Mouse (Mus musculus) v-Abl transformed pro-B cells (cell line): ENCODE results near the gene Gm20388.

Experiments used
- in situ Hi-C, 2 experiments: fragments of 400-800 bp; cut with MboI; formaldehyde crosslinking; loops; one replicate each; pipeline ENCODE4 v1.15.1; 2025; ENCODE audit not compliant: unreplicated experiment in 2 of 2

The Gm20388 gene

DNA sequence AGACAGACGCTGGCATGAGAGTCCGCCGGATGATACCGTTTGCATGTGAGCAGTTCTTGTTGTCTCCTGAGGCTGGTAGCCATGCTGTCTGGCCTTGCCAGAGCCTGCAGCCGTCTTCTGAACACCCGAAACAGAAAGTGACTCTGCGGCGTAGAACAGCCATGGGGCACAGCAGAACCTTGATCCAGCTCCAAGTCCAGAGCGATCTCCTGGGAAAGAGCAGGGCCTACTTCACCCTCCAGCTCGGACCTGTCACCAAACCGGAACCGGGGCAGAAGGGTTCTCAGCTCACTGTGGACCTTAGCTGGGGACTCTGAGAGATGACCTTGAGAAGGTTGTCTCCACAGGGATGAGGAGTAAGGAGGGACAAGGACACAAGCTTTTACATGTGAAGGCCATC lies 3364.5 kb downstream of the Gm20388 start:
- in situ Hi-C loops = no loop called here

DNA sequence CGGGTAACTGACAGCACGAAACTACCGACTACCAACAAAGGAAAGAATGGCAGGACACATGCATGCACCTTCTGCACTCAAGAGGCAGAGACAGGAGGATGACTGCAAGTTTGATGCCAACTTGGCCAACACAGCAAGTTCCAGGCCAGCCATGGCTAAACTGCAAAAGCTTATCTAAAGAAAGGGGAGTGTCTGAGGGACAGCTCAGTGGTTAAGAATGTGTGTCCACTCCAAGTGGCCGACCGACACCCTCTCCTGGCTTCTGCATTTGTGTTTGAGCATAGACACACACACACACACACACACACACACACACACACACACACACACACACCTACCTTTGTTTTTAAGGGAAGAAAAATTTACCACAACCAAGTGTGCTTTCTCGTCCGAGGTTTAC lies 3367.8 kb downstream of the Gm20388 start:
- in situ Hi-C loops = no loop called here

DNA sequence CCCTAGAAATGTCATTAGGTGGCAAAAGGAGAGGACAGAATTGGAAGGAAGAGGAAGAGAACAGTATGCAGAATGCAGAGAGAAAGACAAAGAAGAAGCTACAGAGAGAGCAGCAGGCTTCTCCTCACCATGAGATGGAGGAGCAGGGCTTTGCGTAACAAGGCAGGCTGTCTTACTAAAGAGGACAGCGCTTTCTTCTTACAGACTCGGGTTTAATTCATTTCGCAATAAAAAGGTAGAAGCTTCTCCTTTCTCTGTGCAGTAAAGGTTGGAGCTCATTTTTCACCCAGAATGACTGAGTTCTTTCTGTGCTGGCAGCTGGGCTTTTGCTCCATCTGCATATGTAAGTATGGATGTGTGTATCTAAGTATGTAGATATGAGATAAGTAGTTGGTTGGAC lies 3369.2 kb downstream of the Gm20388 start:
- in situ Hi-C loops = loop anchor here (10.0 kb wide), 3 partner anchors 65 to 445 kb away; partner anchors contain the start of genes Chmp1a (in 1 of the 2) and Spata33 (in 1 of the 2)

DNA sequence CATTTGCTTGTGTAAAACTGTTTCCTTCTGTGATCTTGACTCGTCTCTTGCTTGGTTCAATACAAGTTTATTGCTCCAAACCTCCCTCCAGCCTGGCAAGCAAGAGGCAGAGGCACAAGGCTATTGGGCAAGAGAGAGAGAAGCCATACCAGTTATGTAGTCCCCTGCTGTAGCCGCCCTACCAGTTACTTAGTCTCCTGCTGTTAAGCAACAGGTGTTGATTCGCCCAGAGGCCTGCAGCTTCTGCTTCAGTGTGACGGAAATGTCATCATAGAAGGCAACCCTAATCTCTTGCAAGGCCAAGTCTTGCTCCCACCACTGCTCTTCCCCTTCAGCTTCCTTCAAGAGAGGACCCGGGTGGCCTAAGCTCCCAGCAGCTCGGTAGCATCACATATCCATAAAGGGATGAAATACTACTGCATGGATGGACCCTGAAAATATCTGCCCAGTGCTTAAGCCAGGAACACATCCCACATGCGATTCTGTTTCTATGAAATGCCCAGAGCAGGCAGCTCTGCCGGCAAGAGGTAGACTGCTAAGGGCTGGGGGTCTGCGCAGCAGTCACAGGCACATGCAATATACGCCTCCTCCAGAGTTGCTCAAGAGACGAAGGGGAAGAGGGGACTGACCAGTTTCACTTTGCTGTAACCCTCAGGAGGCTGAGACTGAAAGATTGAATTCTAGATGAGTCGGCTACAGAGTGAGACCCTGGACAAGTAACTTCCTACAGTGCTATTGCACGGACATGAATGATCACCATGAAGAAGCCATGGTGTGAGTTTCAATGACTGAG lies 3369.9 kb downstream of the Gm20388 start:
- in situ Hi-C loops = loop anchor here (10.0 kb wide), 3 partner anchors 66 to 446 kb away; partner anchors contain the start of genes Chmp1a (in 1 of the 2) and Spata33 (in 1 of the 2)

DNA sequence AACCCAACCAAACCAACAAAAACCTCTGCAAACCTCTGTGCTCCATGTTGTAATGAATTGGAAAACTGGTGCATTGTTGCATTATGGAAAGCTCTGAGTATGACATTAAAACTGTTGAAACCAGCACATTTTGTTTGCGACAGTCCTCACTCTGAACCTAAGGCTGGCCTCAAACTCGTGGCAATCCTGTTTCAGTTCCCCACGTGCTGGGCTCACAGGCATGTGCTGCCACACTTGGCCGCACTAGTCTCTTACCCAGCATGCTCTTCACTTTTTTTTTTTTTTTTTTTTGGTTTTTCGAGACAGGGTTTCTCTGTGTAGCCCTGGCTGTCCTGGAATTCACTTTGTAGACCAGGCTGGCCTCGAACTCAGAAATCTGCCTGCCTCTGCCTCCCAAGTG lies 3372.4 kb downstream of the Gm20388 start:
- in situ Hi-C loops = loop anchor here (10.0 kb wide), 3 partner anchors 68 to 448 kb away; partner anchors contain the start of genes Chmp1a (in 1 of the 2) and Spata33 (in 1 of the 2)

DNA sequence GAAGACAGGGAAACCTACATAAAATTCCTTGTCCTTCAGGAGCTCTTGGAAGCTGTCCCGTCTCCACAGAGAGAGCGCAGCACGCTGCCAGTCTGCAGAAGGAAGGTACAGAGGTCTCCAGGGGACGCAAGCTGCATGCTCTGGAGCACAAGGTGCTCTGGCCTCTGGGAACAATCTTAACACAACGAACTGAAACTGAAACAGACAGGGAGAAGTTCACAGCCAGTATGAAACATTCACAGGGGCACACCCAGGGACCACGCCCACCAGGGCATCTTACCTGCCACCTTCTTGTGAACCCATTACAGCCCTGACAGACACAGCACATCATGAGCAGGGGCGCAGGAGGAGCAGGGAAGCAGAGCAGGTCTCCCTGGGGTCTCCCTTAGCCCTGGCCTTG lies 3373.3 kb downstream of the Gm20388 start:
- in situ Hi-C loops = loop anchor here (10.0 kb wide), 3 partner anchors 69 to 449 kb away; partner anchors contain the start of genes Chmp1a (in 1 of the 2) and Spata33 (in 1 of the 2)

DNA sequence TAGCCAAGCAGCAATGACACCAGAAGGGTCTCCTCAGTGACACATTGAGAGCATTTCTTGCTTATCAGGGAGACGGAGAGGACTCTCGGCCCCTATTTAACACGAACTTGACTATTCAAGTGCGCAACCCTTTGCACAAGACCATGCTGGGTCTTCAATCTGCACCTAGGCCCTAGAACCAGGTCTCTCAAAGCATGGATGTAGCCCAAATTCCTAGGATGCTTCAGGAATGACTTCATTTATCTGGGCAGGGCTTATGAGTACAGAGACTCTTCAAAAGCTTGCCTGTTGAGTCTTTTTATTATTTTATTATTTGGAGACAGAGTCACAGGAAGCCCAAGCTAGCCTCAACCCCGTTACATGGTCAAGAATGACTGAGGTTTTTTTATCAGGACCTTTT lies 3373.9 kb downstream of the Gm20388 start:
- in situ Hi-C loops = loop anchor here (10.0 kb wide), 3 partner anchors 70 to 450 kb away; partner anchors contain the start of genes Chmp1a (in 1 of the 2) and Spata33 (in 1 of the 2)

DNA sequence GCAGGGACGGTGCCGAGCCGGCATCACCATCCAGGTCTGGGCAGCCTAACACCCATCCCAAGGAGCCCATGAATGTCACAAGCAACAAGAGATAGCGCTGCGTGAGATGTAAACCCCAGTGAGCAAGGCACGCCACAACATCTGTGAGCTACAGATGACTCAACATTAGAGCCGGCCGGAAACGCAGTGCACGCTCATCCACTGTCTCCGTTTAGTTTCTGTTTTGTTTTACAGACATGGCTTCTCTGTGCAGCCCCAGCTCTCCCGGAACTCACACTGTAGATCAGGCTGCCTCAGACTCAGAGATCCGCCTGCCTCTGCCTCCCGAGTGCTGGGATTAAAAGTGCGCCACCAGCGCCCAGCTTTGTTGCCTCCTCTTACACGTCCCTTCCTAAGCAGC lies 3376.7 kb downstream of the Gm20388 start:
- in situ Hi-C loops = loop anchor here (5.0 to 10.0 kb wide), 5 partner anchors 73 to 453 kb away; partner anchors contain the start of genes Chmp1a (in 2 of the 2) and Spata33 (in 2 of the 2)

DNA sequence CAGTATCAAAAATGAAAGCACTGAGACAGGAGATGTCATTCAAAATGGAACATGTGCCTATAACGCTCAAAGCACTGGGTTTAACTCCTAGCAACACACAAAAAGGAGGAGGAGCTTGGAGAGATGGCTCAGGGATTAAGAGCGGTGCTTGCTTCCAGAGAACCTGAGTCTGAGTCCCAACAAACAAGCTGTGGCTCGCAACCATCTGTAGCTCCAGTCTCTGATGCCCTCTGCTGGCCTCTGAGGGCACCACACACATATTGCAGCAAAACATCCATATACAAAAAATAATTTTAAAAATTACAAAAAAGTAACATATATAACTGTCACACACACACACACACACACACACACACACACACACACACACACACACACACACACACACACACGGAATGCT lies 3379.5 kb downstream of the Gm20388 start:
- in situ Hi-C loops = no loop called here

DNA sequence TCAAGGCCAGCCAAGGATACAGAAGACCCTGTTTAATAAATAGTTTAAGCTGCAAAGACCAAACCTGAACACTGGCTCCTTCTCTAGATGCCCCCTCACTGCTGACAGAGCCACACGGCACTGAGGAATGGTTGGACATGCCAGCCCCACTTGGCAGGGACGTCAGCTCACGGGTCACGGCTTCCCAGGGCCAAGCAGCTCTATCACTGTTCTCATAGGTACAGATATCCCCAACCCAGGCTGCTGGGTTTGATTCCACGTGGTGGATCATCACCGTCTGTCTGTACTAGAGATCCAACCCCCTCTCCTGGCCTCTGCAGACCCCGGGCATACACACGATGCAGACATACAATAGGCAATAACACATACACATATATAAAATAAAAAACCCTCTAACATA lies 3380.0 kb downstream of the Gm20388 start:
- in situ Hi-C loops = no loop called here

DNA sequence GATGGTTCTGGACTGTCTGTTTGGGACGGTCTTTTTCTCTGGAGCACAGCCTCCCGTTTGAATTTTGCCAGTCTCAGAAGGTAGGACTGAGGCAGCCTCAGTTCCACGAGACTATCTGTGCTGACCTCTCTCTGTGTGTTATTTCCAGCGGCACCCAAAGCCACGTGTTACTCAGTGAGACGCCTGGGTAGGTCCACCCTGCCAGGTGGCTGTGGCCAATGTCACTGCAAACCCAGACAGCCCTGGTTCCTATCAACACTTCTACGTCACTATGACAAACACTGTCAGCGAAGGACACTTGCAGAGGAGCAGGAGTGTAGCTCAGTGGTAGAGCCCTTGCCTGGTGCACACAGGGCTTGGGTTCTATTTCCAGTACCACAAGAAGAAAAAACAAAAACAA lies 3381.1 kb downstream of the Gm20388 start:
- in situ Hi-C loops = no loop called here

DNA sequence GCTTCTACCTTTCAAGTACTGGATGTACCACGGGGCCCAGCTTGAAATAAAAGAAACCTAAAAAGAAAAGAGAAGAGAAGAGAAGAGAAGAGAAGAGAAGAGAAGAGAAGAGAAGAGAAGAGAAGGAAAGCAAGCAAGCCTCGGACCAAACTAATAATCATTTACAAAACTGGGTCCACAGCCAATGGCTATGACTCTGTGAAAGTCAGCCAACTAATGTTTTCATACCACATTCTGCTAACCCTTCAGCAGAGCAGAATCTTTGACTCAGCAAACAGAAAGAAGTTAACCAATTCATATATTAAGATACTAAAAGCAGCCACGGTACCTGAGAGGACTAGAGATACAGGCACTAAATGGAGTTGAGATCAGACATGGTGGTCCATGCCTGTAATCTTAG lies 3381.6 kb downstream of the Gm20388 start:
- in situ Hi-C loops = no loop called here

DNA sequence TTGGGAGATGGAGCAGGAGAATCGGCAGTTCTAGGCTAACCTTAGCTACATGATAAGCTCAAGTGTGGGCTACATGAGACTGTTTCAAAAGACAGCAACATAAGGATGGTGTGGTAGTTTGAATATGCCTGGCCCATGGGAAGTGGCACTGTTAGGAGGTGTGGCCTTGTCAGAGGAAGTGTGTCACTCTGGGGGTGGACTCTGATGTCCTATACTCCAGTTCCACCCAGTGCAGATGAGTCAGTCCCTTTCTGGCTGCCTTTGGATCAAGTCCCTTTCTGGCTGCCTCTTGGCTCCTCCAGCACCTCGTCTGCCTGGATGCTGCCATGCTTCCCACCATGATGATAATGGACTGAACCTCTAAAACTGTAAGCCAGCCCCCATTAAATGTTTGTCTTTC lies 3382.1 kb downstream of the Gm20388 start:
- in situ Hi-C loops = no loop called here

DNA sequence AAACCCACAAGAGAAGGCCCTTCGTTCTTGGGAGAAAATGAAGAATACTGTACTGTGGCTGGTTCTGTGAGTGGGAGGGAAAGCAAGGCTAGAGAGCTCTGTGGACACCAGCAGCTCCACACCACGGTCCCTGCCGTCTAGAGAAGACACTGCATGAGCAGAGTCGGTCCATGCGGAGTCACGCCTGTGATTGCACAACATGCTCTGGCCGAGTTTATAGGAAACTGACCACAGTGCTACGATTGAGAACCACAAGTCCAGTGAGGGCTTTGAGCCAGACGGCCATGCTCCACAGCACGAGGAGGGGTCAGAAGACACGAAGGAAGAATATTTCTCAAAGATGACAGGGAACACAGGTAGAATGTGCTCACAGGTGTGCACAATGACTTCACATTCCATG lies 3387.7 kb downstream of the Gm20388 start:
- in situ Hi-C loops = no loop called here

DNA sequence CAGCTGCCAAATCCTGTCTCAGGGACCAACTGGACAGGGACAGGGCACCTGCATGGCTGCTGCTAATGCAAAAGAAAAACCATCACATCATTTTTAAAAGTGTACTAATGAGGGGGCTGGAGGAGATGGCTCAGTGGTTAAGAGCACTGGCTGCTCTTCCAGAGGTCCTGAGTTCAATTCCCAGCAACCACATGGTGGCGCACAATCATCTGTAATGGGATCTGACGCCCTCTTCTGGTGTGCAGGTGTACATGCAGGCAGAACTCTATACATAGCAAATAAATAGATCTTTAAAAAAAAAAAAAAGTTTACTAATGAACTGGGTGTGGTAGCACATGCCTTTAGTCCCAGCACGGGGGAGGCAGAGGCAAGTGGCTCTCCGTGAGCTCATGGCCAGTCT lies 3398.1 kb downstream of the Gm20388 start:
- in situ Hi-C loops = no loop called here

DNA sequence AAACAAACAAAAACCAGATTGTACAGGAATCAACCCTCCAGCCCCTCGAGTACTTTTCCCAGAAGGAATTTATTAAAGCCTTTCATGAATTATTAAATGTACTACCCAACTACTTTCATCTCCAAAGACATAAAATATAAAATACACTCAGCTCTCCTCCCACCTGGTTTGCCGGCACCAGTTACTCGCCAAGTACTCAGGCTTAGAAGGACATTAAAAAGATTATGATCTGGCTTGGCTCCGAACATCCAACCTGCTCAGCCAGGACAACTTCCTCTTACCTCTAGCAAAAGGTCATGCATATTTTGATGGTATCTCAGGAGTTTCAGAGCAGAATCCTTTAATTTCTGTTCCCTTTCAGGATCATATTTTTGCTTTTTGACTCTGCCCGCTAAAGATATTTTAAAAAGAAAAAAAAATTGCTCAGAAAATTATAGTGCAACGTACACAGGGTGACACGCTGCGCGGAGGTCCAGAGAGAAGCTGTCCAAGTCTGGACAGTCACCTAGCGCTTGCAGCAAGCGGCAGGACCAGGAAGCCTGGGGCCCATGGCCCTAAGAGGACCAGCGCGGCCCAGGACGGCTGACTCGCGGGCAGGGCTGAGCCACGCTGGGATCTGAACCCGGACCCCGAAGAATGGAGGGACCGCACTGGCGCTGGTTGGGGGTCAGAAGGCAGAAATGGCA lies 3407.3 kb downstream of the Gm20388 start:
- in situ Hi-C loops = no loop called here

DNA sequence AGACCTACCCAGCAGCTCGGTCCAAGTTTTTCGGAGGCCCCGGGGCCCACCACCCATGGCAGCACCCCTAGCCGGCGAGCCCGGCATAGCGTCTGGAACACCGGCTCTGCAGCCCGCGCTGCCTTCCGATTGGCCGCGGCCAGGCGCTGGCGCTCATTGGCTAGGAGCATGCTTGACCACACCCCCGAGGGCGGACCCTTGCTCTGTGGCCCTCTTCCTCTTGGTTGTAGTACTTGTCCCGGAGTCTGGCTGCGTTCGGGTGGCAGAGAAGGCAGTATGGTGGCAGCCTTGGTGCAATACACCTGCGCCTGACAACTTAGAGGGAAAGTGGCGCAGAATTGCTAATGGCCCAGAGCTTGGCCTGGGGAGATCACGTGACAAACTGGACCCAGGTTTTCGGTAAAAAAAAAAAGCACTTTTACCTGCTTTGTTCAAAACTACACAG lies 3407.8 kb downstream of the Gm20388 start, which contains the start of gene Fanca:
Gene Fanca (minus strand): TSS at position 110 of the 445 bp plus-strand sequence.
- in situ Hi-C loops = no loop called here

DNA sequence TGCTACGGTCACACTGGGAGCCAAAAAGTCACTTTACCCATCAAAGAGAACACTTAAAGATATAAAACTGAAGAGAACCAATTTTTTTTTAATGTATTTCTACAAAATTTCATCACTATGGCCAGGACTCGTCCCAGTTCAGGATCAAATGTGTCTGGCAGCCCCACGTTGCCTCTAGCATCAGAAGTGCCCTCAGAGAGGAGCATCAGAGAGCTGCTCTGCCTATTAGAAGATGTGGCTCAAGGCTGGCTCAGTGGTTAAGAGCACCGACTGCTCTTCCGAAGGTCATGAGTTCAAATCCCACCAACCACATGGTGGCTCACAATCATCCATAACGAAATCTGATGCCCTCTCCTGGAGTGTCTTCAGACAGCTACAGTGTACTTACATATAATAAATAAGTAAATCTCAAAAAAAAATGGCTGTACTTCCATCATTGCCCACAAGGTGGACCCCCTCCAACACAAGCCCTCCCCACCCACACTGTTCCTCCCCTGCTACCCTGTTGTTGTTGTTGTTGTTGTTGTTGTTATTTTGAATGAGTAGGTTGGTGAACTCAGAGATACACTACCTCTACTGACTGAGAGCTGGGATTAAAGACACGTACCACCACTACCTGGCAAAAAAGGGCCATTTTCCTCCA lies 3409.0 kb downstream of the Gm20388 start:
- in situ Hi-C loops = loop anchor here (5.0 kb wide), 3 partner anchors 38 to 123 kb away; no protein-coding TSS in a partner anchor

DNA sequence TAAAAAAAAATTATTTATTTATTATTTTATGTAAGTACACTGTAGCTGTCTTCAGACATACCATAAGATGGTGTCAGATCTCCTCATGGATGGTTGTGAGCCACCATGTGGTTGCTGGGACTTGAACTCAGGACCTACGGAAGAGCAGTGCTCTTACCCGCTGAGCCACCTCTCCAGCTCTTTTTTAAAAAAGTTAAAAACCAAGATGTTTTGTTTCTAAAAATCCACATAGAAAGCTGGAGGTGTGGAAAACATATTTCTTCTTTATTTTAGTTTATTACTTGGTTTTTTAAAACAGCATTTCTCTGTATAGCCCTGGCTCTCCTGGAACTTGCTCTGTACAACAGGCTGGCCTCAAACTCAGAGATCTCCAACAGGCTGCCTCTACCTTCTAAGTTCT lies 3417.9 kb downstream of the Gm20388 start:
- in situ Hi-C loops = no loop called here

DNA sequence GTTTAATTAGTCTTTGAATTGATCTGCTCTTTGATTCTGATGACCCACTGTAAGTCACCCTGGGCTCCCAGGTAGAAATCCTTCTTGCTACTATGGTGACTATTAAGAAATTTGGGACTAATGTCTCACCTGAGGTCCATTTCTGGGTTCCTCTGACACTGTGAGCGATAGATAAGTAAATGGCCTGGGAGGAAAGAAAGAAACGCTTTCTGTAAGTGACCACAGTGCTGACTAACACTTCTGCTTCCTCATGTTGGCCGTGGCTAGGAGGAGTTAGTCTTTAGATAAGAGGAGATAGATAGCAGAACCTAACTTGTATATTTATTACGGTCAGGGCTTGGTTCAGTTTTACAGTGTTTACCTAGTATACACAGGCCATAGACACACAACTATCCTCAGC lies 3418.7 kb downstream of the Gm20388 start:
- in situ Hi-C loops = no loop called here

DNA sequence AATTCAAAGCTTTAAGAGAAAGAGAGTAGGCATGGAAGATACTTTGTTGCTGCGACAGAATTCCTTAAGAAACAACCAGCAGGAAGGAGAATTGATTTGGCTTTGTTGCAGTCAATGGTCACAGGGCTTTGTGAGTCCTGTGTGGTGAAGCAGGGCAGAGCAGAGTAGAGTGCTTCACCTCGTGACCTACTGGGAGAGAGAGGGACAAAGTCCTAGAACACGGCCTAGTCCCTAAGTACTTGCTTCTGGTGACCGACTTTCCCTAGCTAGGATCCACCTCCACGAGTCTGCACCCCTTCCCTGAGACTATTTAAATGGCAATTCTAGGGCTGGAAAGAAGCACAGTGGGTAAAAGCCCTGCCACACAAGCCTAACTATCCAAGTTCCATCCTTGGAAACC lies 3419.3 kb downstream of the Gm20388 start:
- in situ Hi-C loops = no loop called here
